Mouse (Mus musculus) neural tube, embryonic 15.5 days (tissue): Measurements from ENCODE around the gene Gm49358. TPM values are rescaled to one million over a fixed set of nuclear protein-coding genes. Genes with fewer than 3 reads are reported as not detected.

ENCODE experiments used
- ATAC-seq: fragments of 200-750 bp; cut with Nextera tagmentation; 2 replicates; pipeline ENCODE4 v1.8.0; 2017; ENCODE audit warnings: mild to moderate bottlenecking, moderate TSS enrichment, moderate library complexity; ENCODE audit not compliant: low FRiP score
- H3K27ac ChIP-seq: fragments of 300-500 bp; sonication (generic); replicated peaks from 2 replicates; pipeline ENCODE4 v1.5.1; 2015; ENCODE audit warnings: mild to moderate bottlenecking, inconsistent platforms
- H3K27me3 ChIP-seq: fragments of 300-500 bp; sonication (generic); replicated peaks from 2 replicates; pipeline ENCODE4 v1.6.1; 2015; ENCODE audit warnings: inconsistent platforms
- H3K36me3 ChIP-seq: fragments of 300-500 bp; sonication (generic); 2 replicates; pipeline ENCODE4 v1.6.1; 2015; ENCODE audit warnings: inconsistent platforms
- H3K4me1 ChIP-seq: fragments of 300-500 bp; sonication (generic); 2 replicates; pipeline ENCODE4 v1.6.1; 2015; ENCODE audit warnings: inconsistent platforms
- H3K4me2 ChIP-seq: fragments of 300-500 bp; sonication (generic); 2 replicates; pipeline ENCODE4 v1.6.1; 2015; ENCODE audit warnings: inconsistent platforms, mild to moderate bottlenecking, moderate library complexity
- H3K4me3 ChIP-seq: fragments of 300-500 bp; sonication (generic); replicated peaks from 2 replicates; pipeline ENCODE4 v1.5.1; 2015; ENCODE audit warnings: mild to moderate bottlenecking, inconsistent platforms
- H3K9ac ChIP-seq: fragments of 300-500 bp; sonication (generic); replicated peaks from 2 replicates; pipeline ENCODE4 v1.6.1; 2015; ENCODE audit warnings: mild to moderate bottlenecking, inconsistent platforms
- H3K9me3 ChIP-seq: fragments of 300-500 bp; sonication (generic); replicated peaks from 2 replicates; pipeline ENCODE4 v1.6.1; 2016; ENCODE audit warnings: inconsistent platforms
- WGBS: fragments of 180-500 bp; shearing (Covaris S2); methylation state at CpG from one replicate; pipeline ENCODE4 v1.1.7; 2015; ENCODE audit warnings: mixed read lengths; 5-methylcytosine and 5-hydroxymethylcytosine counted together
- polyA plus RNA-seq: library from polyadenylated mRNA; unstranded; fragments of >200 nt; fragmentation: Nextera tagmentation; extraction: Ambion mirVana; gene quantifications from 2 replicates; pipeline ENCODE4 v1.2.1, GENCODE M21; 2015

Gene Gm49358
- polyA plus RNA-seq, 1 experiment from 2014 or later, result not detected

DNA sequence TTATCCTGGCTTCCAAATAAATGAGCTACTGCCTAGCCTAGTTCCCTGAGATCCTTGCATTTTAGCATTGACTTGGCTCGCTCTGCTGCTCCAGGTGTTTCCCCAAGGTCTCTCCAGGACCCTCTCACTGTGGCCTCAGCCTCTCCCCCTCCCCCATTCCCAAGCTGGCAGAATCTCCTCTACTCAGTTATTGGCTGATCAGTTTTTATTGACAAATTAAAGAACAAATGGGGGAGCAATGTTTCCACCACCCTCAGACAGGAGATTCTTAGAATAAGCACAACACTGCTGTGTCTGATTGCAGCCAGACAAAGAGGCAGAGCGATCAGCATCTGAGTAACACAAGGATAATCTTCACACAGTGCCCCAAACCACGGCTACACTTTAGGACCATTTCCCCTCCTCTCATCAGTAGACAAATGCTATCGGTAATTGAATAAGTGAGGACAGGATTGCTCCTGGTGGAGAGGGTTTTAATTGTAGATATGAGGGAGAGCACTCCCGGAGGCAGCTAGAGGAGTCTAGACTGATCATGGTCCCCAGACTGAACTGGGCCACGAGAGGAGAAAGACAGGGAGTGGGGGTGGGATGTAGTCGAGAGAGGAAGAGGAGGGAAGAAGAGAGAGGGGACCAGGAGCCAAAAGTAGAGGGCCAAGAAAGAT, 1.9 kb upstream of the Gm49358 start:
- 19% methylated on average over 7 of the region's 7 CpGs for WGBS
- Histone ChIP-seq H3K9me3 (no peaks in the 10 kb centered on the region), H3K36me3 (no peaks in the 10 kb centered on the region), H3K4me2 (no peak overlapping the region), H3K27me3 (no peaks in the 10 kb centered on the region), H3K27ac (peak overlapping the region; percentile 63), H3K4me1 (peaks cover 12% of the 10 kb centered on the region), H3K4me3 (no peak overlapping the region), H3K9ac (no peak overlapping the region)
- ATAC-seq, result peak; percentile 88

- ATAC-seq, result 0 out of 2 replicates have a peak, but pooled peaks have one; percentile 2
- H3K4me1 ChIP-seq, result peaks cover 12% of the 10 kb centered on the region
- H3K4me2 ChIP-seq, result no peak overlapping the region
- H3K27me3 ChIP-seq, result no peaks in the 10 kb centered on the region
- H3K9me3 ChIP-seq, result no peaks in the 10 kb centered on the region
- no peaks in the 10 kb centered on the region for H3K36me3 ChIP-seq
- no peak overlapping the region for H3K9ac ChIP-seq
- H3K4me3 ChIP-seq, result no peak overlapping the region
- WGBS, result 38% methylated on average over 3 of the region's 3 CpGs
- peak overlapping the region; percentile 63 for H3K27ac ChIP-seq
Measured at GRCm38 (mm10) chr10:86762384-86762730, 1.4 kb upstream of the Gm49358 start.

GRCm38 (mm10) chr10:86765344-86765966, 1.7 kb downstream of the Gm49358 start:
- peaks cover 12% of the 10 kb centered on the region for H3K4me1 ChIP-seq
- no peaks in the 10 kb centered on the region for H3K36me3 ChIP-seq
- H3K9me3 ChIP-seq, result no peaks in the 10 kb centered on the region
- no peak for ATAC-seq
- WGBS, result 83% methylated on average over 4 of the region's 4 CpGs
- H3K4me3 ChIP-seq, result no peak overlapping the region
- H3K4me2 ChIP-seq, result no peak overlapping the region
- H3K27me3 ChIP-seq, result no peaks in the 10 kb centered on the region
- no peak overlapping the region for H3K9ac ChIP-seq
- H3K27ac ChIP-seq, result no peak overlapping the region

DNA sequence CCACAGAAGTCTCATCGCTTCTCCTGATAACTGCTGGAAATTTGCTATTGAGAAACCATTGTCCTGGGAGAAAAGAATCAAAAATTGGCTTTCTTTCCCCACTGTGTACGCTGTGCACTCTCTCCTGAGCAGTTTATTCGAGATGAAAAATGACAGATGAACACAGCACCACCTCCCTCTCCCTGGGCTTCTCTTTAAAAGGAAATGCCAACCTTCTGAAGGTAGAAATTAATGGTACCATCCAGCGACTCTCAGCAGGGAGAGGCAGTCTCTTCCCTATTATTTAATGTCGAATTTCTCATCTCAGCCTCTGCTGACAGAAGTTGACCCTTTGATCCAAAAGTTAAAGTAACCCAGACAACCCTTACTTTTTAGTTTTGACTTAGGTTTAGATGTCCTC, 5.4 kb downstream of the Gm49358 start:
- Histone ChIP-seq H3K9ac (no peak overlapping the region), H3K9me3 (no peaks in the 10 kb centered on the region), H3K27ac (no peak overlapping the region), H3K4me2 (no peak overlapping the region), H3K27me3 (no peaks in the 10 kb centered on the region), H3K4me3 (no peak overlapping the region), H3K4me1 (no peaks in the 10 kb centered on the region), H3K36me3 (no peaks in the 10 kb centered on the region)
- WGBS, result 57% methylated on average over 5 of the region's 5 CpGs
- no peak for ATAC-seq

DNA sequence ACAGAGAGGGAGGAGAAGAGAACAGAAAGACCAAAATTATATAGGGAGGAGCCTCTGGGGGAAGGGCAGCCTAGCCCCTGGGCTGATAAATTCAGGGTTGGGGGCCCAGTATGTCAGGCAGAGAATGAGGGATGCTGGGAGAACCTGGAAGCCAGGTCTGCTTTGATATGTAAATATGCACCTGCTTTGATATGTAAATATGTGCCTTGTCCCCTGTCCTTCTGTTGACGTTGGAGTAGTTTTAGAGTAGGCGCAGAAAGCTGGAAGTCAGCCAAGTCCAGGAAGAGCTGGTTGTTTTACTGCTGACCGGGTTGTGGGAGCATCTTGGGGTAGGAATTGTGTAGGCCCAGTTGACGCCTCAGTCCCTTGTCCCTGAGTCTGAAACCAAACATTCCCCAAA, 6.0 kb downstream of the Gm49358 start:
- WGBS, result 15% methylated on average over 4 of the region's 4 CpGs

DNA sequence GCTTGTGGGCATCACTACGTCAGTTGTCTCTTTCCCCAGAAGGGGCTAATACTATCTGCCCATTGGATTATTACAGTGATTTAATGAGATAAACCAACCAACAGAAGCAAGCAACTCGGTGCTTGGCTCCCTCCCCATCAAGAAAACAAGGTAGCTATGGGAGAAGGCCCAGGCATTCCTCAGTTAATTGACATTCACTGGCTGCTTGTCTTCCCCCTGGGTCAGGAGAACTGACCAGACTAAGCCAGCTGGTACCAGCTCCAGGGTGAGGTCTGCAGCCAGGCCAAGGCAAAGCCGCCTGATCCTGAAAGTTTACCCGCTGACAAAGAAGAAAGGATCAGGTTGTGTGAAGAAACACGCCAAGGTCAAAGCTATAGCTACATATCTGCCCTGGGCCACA, 7.9 kb downstream of the Gm49358 start:
- Histone ChIP-seq H3K27ac (no peak overlapping the region), H3K4me3 (no peak overlapping the region), H3K27me3 (no peaks in the 10 kb centered on the region), H3K4me1 (no peaks in the 10 kb centered on the region), H3K36me3 (no peaks in the 10 kb centered on the region), H3K9me3 (no peaks in the 10 kb centered on the region), H3K4me2 (no peak overlapping the region), H3K9ac (no peak overlapping the region)
- ATAC-seq, result no peak
- WGBS, result 76% methylated on average over 5 of the region's 5 CpGs

More for the DNA sequence above, 6.0 kb downstream of the Gm49358 start:
- ATAC-seq, result no peak
- no peaks in the 10 kb centered on the region for H3K9me3 ChIP-seq
- H3K36me3 ChIP-seq, result no peaks in the 10 kb centered on the region
- H3K4me2 ChIP-seq, result no peak overlapping the region
- H3K27ac ChIP-seq, result no peak overlapping the region
- H3K4me3 ChIP-seq, result no peak overlapping the region
- H3K4me1 ChIP-seq, result no peaks in the 10 kb centered on the region
- no peaks in the 10 kb centered on the region for H3K27me3 ChIP-seq
- no peak overlapping the region for H3K9ac ChIP-seq

GRCm38 (mm10) chr10:86772231-86772631, 8.5 kb downstream of the Gm49358 start:
- Histone ChIP-seq H3K36me3 (no peaks in the 10 kb centered on the region), H3K4me2 (no peak overlapping the region), H3K4me3 (no peak overlapping the region), H3K9ac (no peak overlapping the region), H3K27ac (no peak overlapping the region), H3K4me1 (no peaks in the 10 kb centered on the region), H3K27me3 (no peaks in the 10 kb centered on the region), H3K9me3 (no peaks in the 10 kb centered on the region)
- ATAC-seq, result no peak
- WGBS, result 54% methylated on average over 6 of the region's 6 CpGs

GRCm38 (mm10) chr10:86773360-86773759, 9.6 kb downstream of the Gm49358 start:
- Histone ChIP-seq H3K4me3 (no peak overlapping the region), H3K36me3 (no peaks in the 10 kb centered on the region), H3K4me2 (no peak overlapping the region), H3K9me3 (no peaks in the 10 kb centered on the region), H3K4me1 (peaks cover 9% of the 10 kb centered on the region), H3K27ac (no peak overlapping the region), H3K9ac (no peak overlapping the region), H3K27me3 (no peaks in the 10 kb centered on the region)
- WGBS, result 28% methylated on average over 4 of the region's 4 CpGs
- no peak for ATAC-seq

DNA sequence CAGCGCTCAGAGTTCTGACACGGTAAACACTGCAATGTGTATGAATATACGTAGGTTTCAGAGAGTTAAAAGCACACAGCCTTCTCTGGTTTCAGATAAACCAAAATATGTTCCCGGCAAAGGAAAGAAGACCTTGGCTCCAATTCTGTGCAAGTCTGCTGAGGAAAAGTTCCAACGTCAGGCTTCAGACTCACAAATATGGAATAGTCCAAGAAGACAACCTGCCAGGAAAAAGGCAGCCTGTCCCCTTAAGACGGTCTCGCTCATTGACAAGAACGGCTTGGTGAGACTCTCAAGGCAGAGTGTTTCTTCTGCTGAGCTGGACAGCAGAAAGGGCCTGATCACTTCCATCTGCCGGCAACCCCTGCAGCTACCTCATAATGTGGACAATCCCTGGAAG, 12.5 kb downstream of the Gm49358 start:
- Histone ChIP-seq H3K27ac (no peak overlapping the region), H3K9me3 (no peaks in the 10 kb centered on the region), H3K4me3 (no peak overlapping the region), H3K4me2 (no peak overlapping the region), H3K9ac (no peak overlapping the region), H3K27me3 (no peaks in the 10 kb centered on the region), H3K36me3 (no peaks in the 10 kb centered on the region), H3K4me1 (peaks cover 26% of the 10 kb centered on the region)
- no peak for ATAC-seq
- WGBS, result 80% methylated on average over 9 of the region's 9 CpGs

DNA sequence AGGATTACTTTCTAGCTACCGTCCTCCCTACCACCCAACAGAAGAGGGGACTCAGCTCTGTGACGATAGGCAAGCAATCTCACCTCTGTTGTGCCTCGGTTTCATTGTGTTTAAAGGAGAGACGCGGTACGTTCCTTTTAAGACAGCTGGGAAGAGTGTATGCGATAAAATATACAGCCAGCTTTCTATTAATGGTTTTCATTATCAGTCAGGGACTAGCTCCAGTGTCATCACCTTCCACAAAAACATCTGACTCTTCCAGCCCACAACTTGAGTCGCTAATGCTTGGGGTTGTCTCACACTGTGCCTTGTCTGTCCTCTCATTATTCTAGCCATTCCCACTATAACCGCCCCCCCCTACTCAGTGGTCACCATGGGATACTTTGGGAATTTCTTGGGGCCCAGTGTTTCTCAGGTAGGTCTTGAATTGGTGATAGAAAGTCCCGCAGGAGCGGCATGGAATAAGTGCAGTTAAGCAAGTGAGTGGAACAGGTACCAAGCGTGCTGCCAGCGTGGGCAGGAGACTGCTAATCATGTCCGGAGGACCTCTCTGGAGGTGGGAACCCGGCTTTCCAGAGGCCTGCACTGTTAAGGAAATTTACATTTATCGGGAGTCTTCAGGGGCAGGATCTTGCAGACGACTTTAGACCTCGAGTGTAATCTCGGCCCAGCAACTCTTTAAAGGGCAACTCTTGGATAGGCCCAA, 14.0 kb downstream of the Gm49358 start:
- ATAC-seq, result no peak
- Histone ChIP-seq H3K4me1 (peaks cover 34% of the 10 kb centered on the region), H3K9ac (peak overlapping the region; percentile 50; the same call in 1 of the 2 replicates), H3K27ac (peak overlapping the region; percentile 51), H3K27me3 (no peaks in the 10 kb centered on the region), H3K4me3 (peak overlapping the region; percentile 64), H3K9me3 (no peaks in the 10 kb centered on the region), H3K36me3 (no peaks in the 10 kb centered on the region), H3K4me2 (peak overlapping the region; percentile 83)
- 35% methylated on average over 19 of the region's 19 CpGs for WGBS

DNA sequence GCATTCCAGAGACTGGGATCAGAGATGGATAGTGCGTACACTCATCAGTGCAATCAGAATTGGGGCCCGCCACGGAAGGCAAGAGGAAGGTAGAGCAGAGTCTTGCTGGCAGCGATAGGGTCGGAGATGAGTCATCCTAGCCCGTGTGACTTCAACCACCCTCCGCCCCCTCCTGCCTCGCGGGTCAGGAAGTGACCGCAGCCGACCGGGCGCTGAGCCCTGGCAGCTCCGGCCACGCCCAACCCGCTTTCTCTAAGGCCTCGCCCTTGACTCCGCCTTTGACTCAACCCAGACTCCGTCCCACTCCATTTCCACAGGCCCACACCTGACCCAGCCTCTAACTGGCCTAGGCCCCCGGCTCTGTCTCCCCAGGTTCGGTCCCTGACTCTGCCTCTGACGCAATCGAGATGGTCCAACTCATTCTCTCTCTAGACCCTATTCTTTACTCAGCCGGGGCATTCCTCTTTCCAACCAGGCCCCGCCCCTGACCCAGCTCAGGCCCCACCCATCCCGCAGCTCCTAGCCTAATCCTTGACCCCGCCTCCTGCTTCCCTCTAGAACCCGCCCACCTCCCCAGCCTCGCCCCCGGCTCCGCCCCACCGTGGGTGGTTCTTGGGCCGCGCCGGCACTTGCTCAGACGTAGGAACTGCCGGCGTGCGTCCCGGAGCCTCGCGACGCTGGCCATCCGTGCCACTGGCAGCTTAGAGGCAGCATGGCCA, 14.8 kb downstream of the Gm49358 start, which contains the start of gene Nt5dc3:
Gene Nt5dc3, plus strand, starts transcription at position 608 of the 719 bp plus-strand sequence.
- ATAC-seq, result peak; percentile 97
- no peaks in the 10 kb centered on the region for H3K9me3 ChIP-seq
- peak within 1 kb of the TSS; percentile 68 for H3K27ac ChIP-seq
- no peaks in the 10 kb centered on the region for H3K27me3 ChIP-seq
- WGBS, result under 1% methylated on average over 43 of the region's 44 CpGs
- H3K4me1 ChIP-seq, result peaks cover 41% of the 10 kb centered on the region
- no peaks in the 10 kb centered on the region for H3K36me3 ChIP-seq
- H3K9ac ChIP-seq, result peak within 1 kb of the TSS; percentile 59
- H3K4me3 ChIP-seq, result peak within 1 kb of the TSS; percentile 64
- peak within 1 kb of the TSS; percentile 83 for H3K4me2 ChIP-seq
